Mouse (Mus musculus) CD4-positive, CD25-positive, alpha-beta regulatory T cell, adult 2 months (primary cell): ENCODE data around the gene Cd300c2.
A peak's percentile ranks its signal among the peaks of the same experiment; 100 is the strongest.
"Not testable (repeated sequence)": the region's sequence is repeated elsewhere in the genome, so short reads cannot be mapped to it uniquely, and the experiment has no call there.

Experiments
- DNase-seq: peaks from one replicate; pipeline ENCODE4 v3.0.0-alpha.2; 2012; ENCODE audit warnings: low read depth, low spot score

Gene Cd300c2

GRCm38 (mm10) chr11:115001474-115002040 is at the start of gene Cd300c2:
TSS of gene Cd300c2 (minus strand) at chr11:115001880.
- DNase-seq, result no peak

- DNase-seq, result peak; percentile 27
Measured at GRCm38 (mm10) chr11:115049282-115049895, 47.7 kb upstream of the Cd300c2 start.

- DNase-seq, result no peak
Measured at GRCm38 (mm10) chr11:115048259-115048658, 46.6 kb upstream of the Cd300c2 start, which contains the start of gene Cd300ld3. TSS of gene Cd300ld3 (minus strand) at chr11:115048409.

GRCm38 (mm10) chr11:115037669-115038068 is 36.0 kb upstream of the Cd300c2 start, which contains the start of gene Cd300ld5:
TSS of gene Cd300ld5 (minus strand) at chr11:115037769.
- not testable (repeated sequence) for DNase-seq

- not testable (repeated sequence) for DNase-seq
Measured at GRCm38 (mm10) chr11:115026912-115027311, 25.2 kb upstream of the Cd300c2 start, which contains the start of gene Cd300ld4. TSS of gene Cd300ld4 (minus strand) at chr11:115027012.

- not testable (repeated sequence) for DNase-seq
Measured at GRCm38 (mm10) chr11:115016093-115016492, 14.4 kb upstream of the Cd300c2 start, which contains the start of gene Cd300ld2. TSS of gene Cd300ld2 (minus strand) at chr11:115016193.

- DNase-seq, result no peak
Measured at GRCm38 (mm10) chr11:115004070-115004469, 2.4 kb upstream of the Cd300c2 start.

DNA sequence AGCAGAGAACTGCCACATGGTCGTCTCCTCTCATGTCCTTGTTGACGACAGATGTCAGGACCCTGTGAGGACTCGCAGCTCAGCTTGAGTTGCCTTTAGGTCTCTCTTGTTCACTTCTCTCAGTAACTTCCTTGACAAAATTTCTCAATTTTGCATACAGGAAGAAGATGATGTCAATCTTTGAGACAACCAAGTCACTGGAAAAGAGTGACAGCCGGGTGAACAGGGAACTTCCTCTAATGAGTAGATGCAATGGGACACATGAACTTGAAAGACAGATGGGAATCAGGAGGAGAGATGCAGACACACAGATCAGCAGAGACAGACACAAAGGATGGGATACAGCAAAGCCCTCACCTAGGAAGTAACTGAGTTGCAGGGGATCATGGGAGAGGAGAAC is 11.9 kb downstream of the Cd300c2 start, which contains the start of gene Cd300ld:
Gene Cd300ld, minus strand, starts transcription at position 130 of the 400 bp plus-strand sequence.
- no peak for DNase-seq

- no peak for DNase-seq
Measured at GRCm38 (mm10) chr11:114981866-114982265, 19.8 kb downstream of the Cd300c2 start.

DNA sequence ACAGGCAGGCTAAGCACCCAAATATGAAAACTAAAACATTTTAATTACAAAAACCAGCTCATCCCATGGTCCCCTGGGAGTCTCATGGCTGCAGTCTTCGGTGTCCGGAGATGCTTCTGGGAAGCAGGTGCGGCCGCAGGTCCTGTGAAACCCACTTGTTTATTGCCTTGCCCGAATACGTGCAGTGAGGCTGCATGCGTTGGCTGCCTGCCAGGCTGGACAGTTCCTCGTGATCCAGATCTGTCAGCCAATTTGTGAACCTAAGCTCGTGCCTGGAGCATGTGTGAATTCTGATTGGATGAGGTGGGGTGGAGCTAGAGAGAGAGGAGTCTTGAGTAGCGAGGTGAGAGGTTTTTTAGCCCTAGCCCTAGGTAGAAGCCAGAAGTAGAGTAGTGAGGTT is 29.0 kb downstream of the Cd300c2 start:
- DNase-seq, result no peak

DNA sequence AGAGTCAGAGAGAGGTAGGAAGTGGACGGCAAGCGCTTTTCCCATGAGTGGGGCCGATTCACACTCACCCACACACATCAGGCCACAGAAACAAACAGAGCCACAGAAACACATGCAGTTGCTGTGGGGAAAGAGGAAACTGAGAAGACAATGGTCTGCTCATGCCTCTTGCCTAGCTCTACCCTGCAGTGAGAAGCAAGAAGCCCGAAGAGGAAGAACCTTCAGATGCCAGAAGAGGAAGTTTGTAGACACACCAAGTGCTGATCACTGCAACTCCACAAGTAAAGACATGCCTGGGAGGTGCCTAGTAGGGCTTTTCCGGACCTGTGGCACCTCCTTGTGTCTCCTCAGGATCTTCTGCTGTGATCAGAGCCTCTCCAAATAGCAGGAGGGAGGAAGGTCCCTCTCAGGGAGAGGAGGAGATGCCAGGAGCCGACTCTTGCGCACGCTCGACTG is 32.9 kb downstream of the Cd300c2 start, which contains the start of gene Cd300c:
Gene Cd300c, minus strand, starts transcription at position 406 of the 456 bp plus-strand sequence.
- no peak for DNase-seq

- DNase-seq, result no peak
Measured at GRCm38 (mm10) chr11:114965182-114965828, 36.4 kb downstream of the Cd300c2 start.

DNA sequence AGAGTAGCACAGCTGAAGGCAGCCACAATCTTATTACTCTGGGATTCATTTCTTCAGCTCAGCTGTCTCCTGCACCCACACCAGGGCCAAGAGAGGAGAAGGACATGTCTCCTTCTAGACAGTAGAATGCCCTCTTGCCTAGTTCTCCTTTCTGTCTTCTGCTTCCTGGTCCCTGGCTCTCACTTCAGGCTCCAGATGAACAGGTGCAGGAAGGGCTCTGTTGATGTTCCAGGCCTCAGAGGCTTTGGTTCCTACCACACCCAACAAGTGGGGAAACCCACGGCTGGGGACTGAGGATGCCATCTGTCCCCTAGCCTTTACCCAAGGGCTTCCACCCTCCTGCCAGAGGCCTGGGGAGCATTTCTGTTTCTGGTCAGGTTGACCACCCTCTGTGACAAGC is 41.3 kb downstream of the Cd300c2 start:
- no peak for DNase-seq
